ENCODE assay signal across 8 mouse cellular contexts in genomic region chrX:37110193-37110880, GRCm38 (mm10). TPM values are rescaled to one million over a fixed set of nuclear protein-coding genes. Genes with fewer than 3 reads are reported as not detected.
A peak's percentile ranks its signal among the peaks of the same experiment; 100 is the strongest.
DNase-seq lines count a peak whose midpoint lies in the region; ATAC-seq and TF ChIP-seq lines count a peak whose summit lies in the region.

Upf3b (minus strand) TSS chrX:37110322.

- no peak for TF ChIP-seq EP300 in MEL (IDR thresholded peaks at IDR 0.05; ENCODE audit: low read depth in 1 of 2, low read length in 2 of 2)

- no peak for TF ChIP-seq CTCF in MEL (IDR thresholded peaks at IDR 0.05 in 2 of 3, conservative IDR thresholded peaks at IDR 0.05 in 1 of 3; ENCODE audit: control insufficient read depth in 1 of 3, insufficient read depth in 1 of 3, low read depth in 2 of 3, low read length in 3 of 3, poor library complexity in 1 of 3, severe bottlenecking in 1 of 3)
- TF ChIP-seq CTCF in cerebellum, adult 2 months (IDR thresholded peaks at IDR 0.05; ENCODE audit: borderline replicate concordance, insufficient read depth, low read depth, low read length), result no peak
- no peak for TF ChIP-seq CTCF in forebrain, postnatal 0 days (IDR thresholded peaks at IDR 0.05; ENCODE audit: low read depth)

- peak within 1 kb of the TSS; percentile 79 for H3K27ac ChIP-seq in MEL (ENCODE audit: control insufficient read depth, low read depth, low read length)
- H3K27ac ChIP-seq in cerebellum, adult 2 months (ENCODE audit: insufficient read depth, low read length), result peak within 1 kb of the TSS; percentile 36; the same call in 1 of the 2 replicates
- peak within 1 kb of the TSS; percentile 86 for H3K27ac ChIP-seq in forebrain, postnatal 0 days (ENCODE audit: low read depth, low read length)
- peak within 1 kb of the TSS; percentile 90 for H3K27ac ChIP-seq in lung, embryonic 15.5 days

- peak within 1 kb of the TSS; percentile 74 for H3K9ac ChIP-seq in MEL (ENCODE audit: control insufficient read depth, low read depth, low read length, poor library complexity, severe bottlenecking)
- H3K9ac ChIP-seq in forebrain, postnatal 0 days, result peak within 1 kb of the TSS; percentile 62
- H3K9ac ChIP-seq in lung, embryonic 15.5 days, result peak within 1 kb of the TSS; percentile 60

- peak within 1 kb of the TSS; percentile 59 for H3K4me2 ChIP-seq in forebrain, postnatal 0 days (ENCODE audit: low read depth)
- H3K4me2 ChIP-seq in lung, embryonic 15.5 days, result peak within 1 kb of the TSS; percentile 59

- H3K4me1 ChIP-seq in MEL (ENCODE audit: control insufficient read depth in 1 of 2, insufficient read depth in 2 of 2, low read length in 2 of 2), result peaks cover 0 to 2% of the 10 kb centered on the region in 2 experiments; a peak in 2 of 4 replicates
- no peaks in the 10 kb centered on the region for H3K4me1 ChIP-seq in cerebellum, adult 2 months (ENCODE audit: control insufficient read depth, insufficient read depth, low read length)
- no peaks in the 10 kb centered on the region for H3K4me1 ChIP-seq in forebrain, postnatal 0 days (ENCODE audit: insufficient read depth)
- no peaks in the 10 kb centered on the region for H3K4me1 ChIP-seq in lung, embryonic 15.5 days

- peaks cover 8 to 19% of the 10 kb centered on the region in 2 experiments for H3K36me3 ChIP-seq in MEL (ENCODE audit: control insufficient read depth in 1 of 2, insufficient read depth in 2 of 2, low read length in 2 of 2)
- H3K36me3 ChIP-seq in forebrain, postnatal 0 days (ENCODE audit: insufficient read depth), result no peaks in the 10 kb centered on the region
- no peaks in the 10 kb centered on the region for H3K36me3 ChIP-seq in lung, embryonic 15.5 days

- peaks cover 11% of the 10 kb centered on the region for H3K79me2 ChIP-seq in MEL (ENCODE audit: control insufficient read depth, insufficient read depth, low read length, poor library complexity)

- peak within 1 kb of the TSS; percentile 61 to 80 for H3K4me3 ChIP-seq in MEL (ENCODE audit: control insufficient read depth in 1 of 2, insufficient read depth in 1 of 2, low read depth in 2 of 2, low read length in 2 of 2)
- peak within 1 kb of the TSS; percentile 84 for H3K4me3 ChIP-seq in cerebellum, adult 2 months (replicated peaks; ENCODE audit: insufficient read depth, low read depth, low read length)
- peak within 1 kb of the TSS; percentile 51 for H3K4me3 ChIP-seq in forebrain, postnatal 0 days (ENCODE audit: low read depth, low read length)
- peak within 1 kb of the TSS; percentile 58 for H3K4me3 ChIP-seq in lung, embryonic 15.5 days

- no peaks in the 10 kb centered on the region for H3K9me3 ChIP-seq in MEL (replicated peaks; ENCODE audit: insufficient read depth, low read length)
- H3K9me3 ChIP-seq in forebrain, postnatal 0 days (ENCODE audit: low read length), result no peaks in the 10 kb centered on the region
- H3K9me3 ChIP-seq in lung, embryonic 15.5 days, result no peaks in the 10 kb centered on the region

- WGBS in cerebellum, adult 2 months, result 9% methylated on average over 30 of the region's 30 CpGs
- 25% methylated on average over 30 of the region's 30 CpGs for WGBS in forebrain, postnatal 0 days
- WGBS in lung, embryonic 15.5 days, result 12% methylated on average over 29 of the region's 30 CpGs

- no peak for TF ChIP-seq RAD21 in MEL (IDR thresholded peaks at IDR 0.05; ENCODE audit: low read depth, low read length)

- DNase-seq in MEL (ENCODE audit: low read depth, low spot score), result peak; percentile 96
- DNase-seq in cerebellum, adult 2 months, result peak; percentile 87 to 96
- peak; percentile 94 for DNase-seq in forebrain, postnatal 0 days
- DNase-seq in heart, postnatal 4 days, result peak; percentile 91
- peak; percentile 89 to 95 for DNase-seq in layer of hippocampus, adult 8-10 months (ENCODE audit: low spot score in 2 of 2)
- peak; percentile 94 for DNase-seq in ovary, adult 18-20 months (ENCODE audit: low spot score)
- peak; percentile 94 for DNase-seq in thymus, postnatal 0 days (ENCODE audit: low spot score)

- H3K27me3 ChIP-seq in MEL (ENCODE audit: control insufficient read depth in 1 of 2, insufficient read depth in 2 of 2, low read length in 2 of 2), result no peaks in the 10 kb centered on the region
- H3K27me3 ChIP-seq in cerebellum, adult 2 months (ENCODE audit: control insufficient read depth, insufficient read depth, low read length), result no peaks in the 10 kb centered on the region
- H3K27me3 ChIP-seq in forebrain, postnatal 0 days (ENCODE audit: insufficient read depth, low read length), result no peaks in the 10 kb centered on the region
- H3K27me3 ChIP-seq in lung, embryonic 15.5 days, result no peaks in the 10 kb centered on the region

- peak; percentile 98 for ATAC-seq in forebrain, postnatal 0 days
- peak; percentile 99 for ATAC-seq in lung, embryonic 15.5 days (ENCODE audit: borderline replicate concordance, extremely low read depth, low FRiP score, low TSS enrichment)

- TF ChIP-seq POLR2A in MEL (IDR thresholded peaks at IDR 0.05; ENCODE audit: control insufficient read depth in 1 of 2, insufficient read depth in 1 of 2, low read depth in 1 of 2, low read length in 2 of 2, poor library complexity in 1 of 2), result peak; percentile 50 to 86; a peak in 3 of 4 replicates
- peak; percentile 68; the same call in 1 of the 2 replicates for TF ChIP-seq POLR2A in cerebellum, adult 2 months (IDR thresholded peaks at IDR 0.05; ENCODE audit: borderline replicate concordance, insufficient read depth, low read length)

TF ChIP-seq in MEL, 35 proteins besides CTCF, POLR2A, EP300 and RAD21 (continues in another document):
- no peak; the same call in 1 of the 2 replicates for TF ChIP-seq ETS1 (IDR thresholded peaks at IDR 0.05; ENCODE audit: low read depth, low read length)
- peak; percentile 92 for TF ChIP-seq CHD2 (IDR thresholded peaks at IDR 0.05; ENCODE audit: low read length)
- no peak for TF ChIP-seq UBTF (IDR thresholded peaks at IDR 0.05; ENCODE audit: borderline replicate concordance, insufficient read depth, low read depth, low read length)
- TF ChIP-seq RCOR1 (IDR thresholded peaks at IDR 0.05; ENCODE audit: low read depth, low read length), result no peak
- peak; percentile 47; the same call in 1 of the 2 replicates for TF ChIP-seq MAX (IDR thresholded peaks at IDR 0.05; ENCODE audit: low read length)
- peak; percentile 78 for TF ChIP-seq NELFE (IDR thresholded peaks at IDR 0.05; ENCODE audit: low read depth, low read length)
- no peak for TF ChIP-seq MYC (IDR thresholded peaks at IDR 0.05; ENCODE audit: low read depth, low read length)
- peak; percentile 75 for TF ChIP-seq TBP (IDR thresholded peaks at IDR 0.05; ENCODE audit: low read depth, low read length)
- TF ChIP-seq HCFC1 (IDR thresholded peaks at IDR 0.05; ENCODE audit: low read depth, low read length), result peak; percentile 91
- TF ChIP-seq MXI1 (IDR thresholded peaks at IDR 0.05; ENCODE audit: low read depth, low read length), result no peak; the same call in 1 of the 2 replicates
- TF ChIP-seq BHLHE40 (IDR thresholded peaks at IDR 0.05; ENCODE audit: borderline replicate concordance, low read depth, low read length), result no peak
- TF ChIP-seq USF1 (IDR thresholded peaks at IDR 0.05; ENCODE audit: low read depth, low read length), result no peak
- peak; percentile 49; the same call in 1 of the 2 replicates for TF ChIP-seq KAT2A (conservative IDR thresholded peaks at IDR 0.05; ENCODE audit: low read depth, low read length)
- no peak for TF ChIP-seq MEF2A (IDR thresholded peaks at IDR 0.05; ENCODE audit: extremely low read depth, insufficient replicate concordance, low read depth, low read length, poor library complexity, severe bottlenecking)
- no peak for TF ChIP-seq ZKSCAN1 (IDR thresholded peaks at IDR 0.05; ENCODE audit: low read depth, low read length)
- TF ChIP-seq ELF1 (IDR thresholded peaks at IDR 0.05; ENCODE audit: low read depth, low read length), result peak; percentile 34; the same call in 1 of the 2 replicates
- TF ChIP-seq ZMIZ1 (IDR thresholded peaks at IDR 0.05; ENCODE audit: low read depth, low read length), result peak; percentile 71; the same call in 1 of the 2 replicates
- TF ChIP-seq SMC3 (IDR thresholded peaks at IDR 0.05; ENCODE audit: low read depth, low read length), result no peak
- no peak for TF ChIP-seq CHD1 (IDR thresholded peaks at IDR 0.05; ENCODE audit: low read depth, low read length)
- no peak for TF ChIP-seq GABPA (IDR thresholded peaks at IDR 0.05; ENCODE audit: low read depth, low read length)
- TF ChIP-seq POLR2AphosphoS2 (IDR thresholded peaks at IDR 0.05; ENCODE audit: low read length), result 0 out of 2 replicates have a peak, but pooled peaks have one; percentile 28
- peak; percentile 54 for TF ChIP-seq GATA1 (IDR thresholded peaks at IDR 0.05; ENCODE audit: low read depth, low read length)
- no peak for TF ChIP-seq JUND (IDR thresholded peaks at IDR 0.05; ENCODE audit: low read depth, low read length)
- TF ChIP-seq MAFK (IDR thresholded peaks at IDR 0.05; ENCODE audit: borderline replicate concordance, low read depth, low read length), result no peak
- TF ChIP-seq SIN3A (IDR thresholded peaks at IDR 0.05; ENCODE audit: low read length), result peak; percentile 75
- no peak for TF ChIP-seq MYB (IDR thresholded peaks at IDR 0.05; ENCODE audit: low read depth, low read length)
- TF ChIP-seq MAZ (IDR thresholded peaks at IDR 0.05; ENCODE audit: low read depth, low read length), result no peak
- TF ChIP-seq TAL1 (IDR thresholded peaks at IDR 0.05; ENCODE audit: low read length), result no peak
- no peak for TF ChIP-seq USF2 (IDR thresholded peaks at IDR 0.05; ENCODE audit: borderline replicate concordance in 1 of 2, insufficient read depth in 1 of 2, low read depth in 1 of 2, low read length in 2 of 2)
- no peak for TF ChIP-seq NRF1 (IDR thresholded peaks at IDR 0.05; ENCODE audit: insufficient read depth, low read depth, low read length, poor library complexity, severe bottlenecking)
- TF ChIP-seq POLR2AphosphoS5 (IDR thresholded peaks at IDR 0.05; ENCODE audit: borderline replicate concordance, low read depth, low read length), result no peak

RNA-seq across cellular contexts. Expression of gene Upf3b, which starts in this region (rescaled TPM):
- 13.0 and 14.0 TPM in 2 replicates for total RNA-seq in MEL (2012; rRNA removed)
- polyA plus RNA-seq in MEL (2012; ENCODE audit: insufficient read depth in 1 of 2, insufficient read length in 2 of 2, low read depth in 1 of 2, low replicate concordance in 2 of 2, missing spikeins in 1 of 2), result 10 to 100 TPM in 1 of 2 experiments, not detected in 1; 25.0 TPM
- polyA plus RNA-seq in cerebellum, adult 2 months (2012; rRNA removed), result 38.1 and 40.1 TPM in 2 replicates
- 15.2 and 18.5 TPM in 2 replicates for total RNA-seq in forebrain, postnatal 0 days (2014; rRNA removed)
- 17.8 and 21.1 TPM in 2 replicates for polyA plus RNA-seq in forebrain, postnatal 0 days (2015; fragmentation: Nextera tagmentation; extraction: Ambion mirVana)
- total RNA-seq in heart, postnatal 4 days (2021), result 10 to 100 TPM in 1 of 2 experiments, 1 to 10 TPM in 1; 9.6 to 11.0 TPM
- 10 to 100 TPM; 17.3 to 23.3 (median 21.3) TPM for total RNA-seq in layer of hippocampus, adult 8-10 months (2022)
- polyA plus RNA-seq in lung, embryonic 15.5 days (2015; fragmentation: Nextera tagmentation; extraction: Ambion mirVana), result 18.7 and 20.7 TPM in 2 replicates
- 21.7 and 25.0 TPM in 2 replicates for polyA plus RNA-seq in thymus, postnatal 0 days (2015; fragmentation: Nextera tagmentation; extraction: Ambion mirVana)

Comparison
In these comparisons a context has a peak if more than half of its experiments do, and no peak if none do; other contexts are left out.
1. Peak in every context shown above with its lines: DNase-seq, ATAC-seq, H3K4me3 ChIP-seq and H3K27ac ChIP-seq.
2. H3K27ac ChIP-seq: peak in every context shown above with its lines; median percentile 90 in lung, embryonic 15.5 days; 86 in forebrain, postnatal 0 days; 79 in MEL; 36 in cerebellum, adult 2 months.